Mouse (Mus musculus): ENCODE data around the gene Rnf220. TPM values are rescaled to one million over a fixed set of nuclear protein-coding genes. Genes with fewer than 3 reads are reported as not detected.

Gene Rnf220
- total and polyA plus RNA-seq, 2 experiments from 2014 or later, result 122 to 192 TPM

GRCm38 (mm10) chr4:117535496-117536200, 38.8 kb upstream of the Rnf220 start:
- Histone ChIP-seq H3K27ac (ENCODE audit: low read depth, low read length) (no peak overlapping the region), H3K9ac (replicated peaks; ENCODE audit: low read length, poor library complexity, severe bottlenecking) (no peak overlapping the region), H3K36me3 (ENCODE audit: insufficient read depth, low read length) (no peaks in the 10 kb centered on the region), H3K4me3 (ENCODE audit: low read depth, low read length) (no peak overlapping the region), H3K4me2 (ENCODE audit: low read depth, low read length, poor library complexity, severe bottlenecking) (no peak overlapping the region), H3K4me1 (ENCODE audit: insufficient read depth, low read length) (no peaks in the 10 kb centered on the region), H3K9me3 (ENCODE audit: low read length) (no peaks in the 10 kb centered on the region), H3K27me3 (ENCODE audit: insufficient read depth, low read length) (peaks cover 6% of the 10 kb centered on the region; the same call in 1 of the 2 replicates)
- TF ChIP-seq CTCF (IDR thresholded peaks at IDR 0.05), result no peak
- no peak for DNase-seq (ENCODE audit: low spot score)
- WGBS, result 50% methylated on average over 9 of the region's 9 CpGs
- ATAC-seq (ENCODE audit: low FRiP score), result no peak

GRCm38 (mm10) chr4:117529843-117530242, 33.0 kb upstream of the Rnf220 start:
- no peak overlapping the region for H3K4me2 ChIP-seq (ENCODE audit: low read depth, low read length, poor library complexity, severe bottlenecking)
- no peaks in the 10 kb centered on the region for H3K4me1 ChIP-seq (ENCODE audit: insufficient read depth, low read length)
- H3K36me3 ChIP-seq (ENCODE audit: insufficient read depth, low read length), result no peaks in the 10 kb centered on the region
- WGBS, result 55% methylated on average over 4 of the region's 4 CpGs
- ATAC-seq (ENCODE audit: low FRiP score), result no peak
- no peak overlapping the region for H3K4me3 ChIP-seq (ENCODE audit: low read depth, low read length)
- no peak for DNase-seq (ENCODE audit: low spot score)
- H3K9me3 ChIP-seq (ENCODE audit: low read length), result no peaks in the 10 kb centered on the region
- H3K9ac ChIP-seq (replicated peaks; ENCODE audit: low read length, poor library complexity, severe bottlenecking), result no peak overlapping the region
- no peaks in the 10 kb centered on the region for H3K27me3 ChIP-seq (ENCODE audit: insufficient read depth, low read length)
- no peak overlapping the region for H3K27ac ChIP-seq (ENCODE audit: low read depth, low read length)
- no peak for TF ChIP-seq CTCF (IDR thresholded peaks at IDR 0.05)

- Histone ChIP-seq H3K4me1 (ENCODE audit: insufficient read depth, low read length) (no peaks in the 10 kb centered on the region), H3K9me3 (ENCODE audit: low read length) (no peaks in the 10 kb centered on the region), H3K9ac (replicated peaks; ENCODE audit: low read length, poor library complexity, severe bottlenecking) (no peak overlapping the region), H3K27me3 (ENCODE audit: insufficient read depth, low read length) (no peaks in the 10 kb centered on the region), H3K4me3 (ENCODE audit: low read depth, low read length) (no peak overlapping the region), H3K36me3 (ENCODE audit: insufficient read depth, low read length) (no peaks in the 10 kb centered on the region), H3K4me2 (ENCODE audit: low read depth, low read length, poor library complexity, severe bottlenecking) (no peak overlapping the region), H3K27ac (ENCODE audit: low read depth, low read length) (no peak overlapping the region)
- TF ChIP-seq CTCF (IDR thresholded peaks at IDR 0.05), result peak; percentile 68
- no peak for ATAC-seq (ENCODE audit: low FRiP score)
- WGBS, result 42% methylated on average over 1 of the region's 1 CpGs
- DNase-seq (ENCODE audit: low spot score), result peak; percentile 36
Observed at GRCm38 (mm10) chr4:117527952-117528351, 31.1 kb upstream of the Rnf220 start.

GRCm38 (mm10) chr4:117527116-117527899, 30.5 kb upstream of the Rnf220 start:
- Histone ChIP-seq H3K9ac (replicated peaks; ENCODE audit: low read length, poor library complexity, severe bottlenecking) (no peak overlapping the region), H3K36me3 (ENCODE audit: insufficient read depth, low read length) (no peaks in the 10 kb centered on the region), H3K9me3 (ENCODE audit: low read length) (no peaks in the 10 kb centered on the region), H3K4me1 (ENCODE audit: insufficient read depth, low read length) (no peaks in the 10 kb centered on the region), H3K4me3 (ENCODE audit: low read depth, low read length) (no peak overlapping the region), H3K4me2 (ENCODE audit: low read depth, low read length, poor library complexity, severe bottlenecking) (no peak overlapping the region), H3K27ac (ENCODE audit: low read depth, low read length) (no peak overlapping the region), H3K27me3 (ENCODE audit: insufficient read depth, low read length) (no peaks in the 10 kb centered on the region; the same call in 1 of the 2 replicates)
- DNase-seq (ENCODE audit: low spot score) (no peak), ATAC-seq (ENCODE audit: low FRiP score) (no peak)
- WGBS, result 58% methylated on average over 9 of the region's 9 CpGs
- no peak for TF ChIP-seq CTCF (IDR thresholded peaks at IDR 0.05)

- no peak overlapping the region for H3K27ac ChIP-seq (ENCODE audit: low read depth, low read length)
- ATAC-seq (ENCODE audit: low FRiP score) (no peak), DNase-seq (ENCODE audit: low spot score) (no peak)
- H3K27me3 ChIP-seq (ENCODE audit: insufficient read depth, low read length), result no peaks in the 10 kb centered on the region; the same call in 1 of the 2 replicates
- 92% methylated on average over 5 of the region's 5 CpGs for WGBS
- no peaks in the 10 kb centered on the region for H3K9me3 ChIP-seq (ENCODE audit: low read length)
- H3K36me3 ChIP-seq (ENCODE audit: insufficient read depth, low read length), result no peaks in the 10 kb centered on the region
- no peak overlapping the region for H3K9ac ChIP-seq (replicated peaks; ENCODE audit: low read length, poor library complexity, severe bottlenecking)
- no peaks in the 10 kb centered on the region for H3K4me1 ChIP-seq (ENCODE audit: insufficient read depth, low read length)
- no peak for TF ChIP-seq CTCF (IDR thresholded peaks at IDR 0.05)
- H3K4me3 ChIP-seq (ENCODE audit: low read depth, low read length), result no peak overlapping the region
- no peak overlapping the region for H3K4me2 ChIP-seq (ENCODE audit: low read depth, low read length, poor library complexity, severe bottlenecking)
Observed at GRCm38 (mm10) chr4:117525990-117526389, 29.1 kb upstream of the Rnf220 start.

GRCm38 (mm10) chr4:117521350-117521749, 24.5 kb upstream of the Rnf220 start:
- no peak overlapping the region for H3K4me2 ChIP-seq (ENCODE audit: low read depth, low read length, poor library complexity, severe bottlenecking)
- H3K9ac ChIP-seq (replicated peaks; ENCODE audit: low read length, poor library complexity, severe bottlenecking), result no peak overlapping the region
- no peaks in the 10 kb centered on the region for H3K4me1 ChIP-seq (ENCODE audit: insufficient read depth, low read length)
- H3K27me3 ChIP-seq (ENCODE audit: insufficient read depth, low read length), result no peaks in the 10 kb centered on the region; the same call in 1 of the 2 replicates
- H3K4me3 ChIP-seq (ENCODE audit: low read depth, low read length), result no peak overlapping the region
- no peak overlapping the region for H3K27ac ChIP-seq (ENCODE audit: low read depth, low read length)
- DNase-seq (ENCODE audit: low spot score), result no peak
- no peaks in the 10 kb centered on the region for H3K9me3 ChIP-seq (ENCODE audit: low read length)
- ATAC-seq (ENCODE audit: low FRiP score), result no peak
- no peaks in the 10 kb centered on the region for H3K36me3 ChIP-seq (ENCODE audit: insufficient read depth, low read length)
- 67% methylated on average over 2 of the region's 2 CpGs for WGBS
- no peak for TF ChIP-seq CTCF (IDR thresholded peaks at IDR 0.05)

Measured in midbrain, postnatal 0 days (tissue).